Mouse (Mus musculus): Measurements from ENCODE around the gene Ap1s3.

DNA sequence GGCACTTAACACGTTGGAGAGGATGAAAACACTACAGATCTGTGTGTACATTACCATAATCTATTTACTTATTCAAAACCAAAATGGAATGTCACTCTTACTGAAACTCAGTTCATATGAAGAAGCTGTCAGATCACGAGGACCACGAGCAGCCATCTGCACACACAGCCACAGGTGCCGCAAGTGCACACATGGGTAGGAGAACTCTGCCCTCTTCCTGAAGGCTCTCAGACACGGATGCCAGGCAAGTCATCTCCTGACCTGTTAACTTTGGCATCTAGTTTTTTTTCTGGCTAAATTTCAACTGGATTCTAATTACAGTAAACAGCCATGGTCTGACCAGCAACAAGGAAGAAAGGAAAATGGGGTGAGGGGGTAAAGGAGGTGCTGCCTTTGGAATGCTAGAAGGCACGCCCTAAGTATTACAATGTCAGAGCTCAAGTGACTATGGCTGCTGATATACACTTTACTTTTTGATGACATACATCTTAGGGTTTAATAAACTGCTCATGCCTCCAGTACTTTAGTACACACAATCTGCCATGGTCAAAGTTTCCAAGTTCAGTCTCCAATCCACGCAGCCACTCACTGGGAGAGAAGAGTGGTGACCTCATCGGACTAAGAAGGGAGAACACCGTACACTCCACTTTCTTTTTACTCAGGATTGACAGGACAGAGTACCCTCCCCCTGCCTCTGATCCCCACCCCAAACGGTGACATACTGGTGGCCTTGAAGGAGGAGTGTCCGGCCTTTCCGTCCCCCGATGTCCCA is 42.6 kb upstream of the Ap1s3 start:
- no peak for TF ChIP-seq USF1 (IDR thresholded peaks at IDR 0.05; ENCODE audit: low read depth)
- TF ChIP-seq POLR2A (IDR thresholded peaks at IDR 0.05; ENCODE audit: insufficient read length, low read depth): no peak
- TF ChIP-seq E2F4 (IDR thresholded peaks at IDR 0.05; ENCODE audit: insufficient read depth): no peak
- TF ChIP-seq SRF (IDR thresholded peaks at IDR 0.05; ENCODE audit: control insufficient read depth, insufficient read length, low read depth): no peak
- no peak for TF ChIP-seq CEBPB (IDR thresholded peaks at IDR 0.05; ENCODE audit: insufficient read depth, poor library complexity, severe bottlenecking)
- no peak for TF ChIP-seq MAX (IDR thresholded peaks at IDR 0.05; ENCODE audit: low read depth)
- TF ChIP-seq REST (IDR thresholded peaks at IDR 0.05; ENCODE audit: insufficient read depth, insufficient read length): no peak
- no peak for TF ChIP-seq MYOD1 (IDR thresholded peaks at IDR 0.05; ENCODE audit: control insufficient read depth in 1 of 3, insufficient read length in 2 of 3, low read depth in 2 of 3)
- no peak for TF ChIP-seq POLR2AphosphoS2 (IDR thresholded peaks at IDR 0.05; ENCODE audit: insufficient read length, low read depth)
